Mouse (Mus musculus): ENCODE measurements around the gene Lrrk1. TPM values are rescaled to one million over a fixed set of nuclear protein-coding genes. Genes with fewer than 3 reads are reported as not detected.

Gene Lrrk1
- total RNA-seq, 2 experiments from 2014 or later = 4.0 to 5.8 TPM

DNA sequence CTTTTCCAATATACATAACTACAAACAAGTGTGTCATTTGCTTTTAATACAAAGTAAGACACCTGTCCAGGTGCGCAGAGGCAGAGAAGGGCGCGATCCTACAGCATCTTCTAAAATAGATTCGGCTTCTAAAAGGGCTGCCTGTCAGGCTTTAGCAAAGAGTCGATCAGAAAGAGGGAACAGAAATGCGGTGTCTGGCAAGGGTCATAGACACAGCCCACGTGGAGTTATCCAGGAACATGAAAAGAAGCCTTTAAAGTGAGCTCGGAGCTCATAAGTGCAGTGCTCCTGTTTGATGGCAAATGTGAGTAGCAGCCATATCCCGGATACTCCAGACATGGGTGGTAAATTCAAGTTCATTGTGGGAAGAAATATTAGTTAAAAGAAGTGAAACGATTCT, 39.6 kb downstream of the Lrrk1 start:
- intact Hi-C loops (cut with DNase I) = no loop called here
- no peak for DNase-seq (ENCODE audit: low spot score in 2 of 2)

DNA sequence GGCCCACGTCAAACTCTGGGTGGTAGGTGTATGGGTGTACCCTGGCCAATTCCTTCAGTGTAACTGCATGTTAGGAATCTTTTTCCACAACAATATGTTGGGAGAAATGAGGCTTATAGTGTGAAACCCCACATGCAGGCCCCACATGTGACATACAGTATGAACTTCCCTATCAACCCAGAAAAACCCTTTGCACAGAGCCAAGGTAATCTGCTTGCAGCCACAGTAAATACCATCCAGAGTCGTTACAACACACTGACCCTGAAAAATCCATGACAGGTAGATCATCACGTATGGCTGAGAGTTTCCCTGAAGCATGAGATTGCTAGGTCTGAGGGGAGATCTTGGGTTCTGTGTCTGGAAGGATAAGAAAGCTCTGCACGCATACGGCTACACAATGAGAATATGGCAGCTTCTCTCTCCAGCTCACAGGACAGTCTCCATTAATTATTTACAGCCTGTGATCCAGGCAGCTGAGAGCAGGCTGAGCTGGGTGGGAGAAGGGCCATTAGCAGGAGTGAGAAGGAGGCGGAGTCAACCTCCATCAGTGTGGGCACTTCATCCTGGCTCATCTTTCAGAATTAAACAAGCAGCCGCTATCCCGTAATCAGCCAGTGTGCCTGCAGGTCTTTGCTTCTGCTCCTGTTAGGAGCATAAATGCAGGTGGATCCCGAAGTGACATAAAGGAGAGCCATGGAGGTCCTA, 41.0 kb downstream of the Lrrk1 start:
- DNase-seq (ENCODE audit: low spot score in 2 of 2) = no peak
- intact Hi-C loops (cut with DNase I) = no loop called here

DNA sequence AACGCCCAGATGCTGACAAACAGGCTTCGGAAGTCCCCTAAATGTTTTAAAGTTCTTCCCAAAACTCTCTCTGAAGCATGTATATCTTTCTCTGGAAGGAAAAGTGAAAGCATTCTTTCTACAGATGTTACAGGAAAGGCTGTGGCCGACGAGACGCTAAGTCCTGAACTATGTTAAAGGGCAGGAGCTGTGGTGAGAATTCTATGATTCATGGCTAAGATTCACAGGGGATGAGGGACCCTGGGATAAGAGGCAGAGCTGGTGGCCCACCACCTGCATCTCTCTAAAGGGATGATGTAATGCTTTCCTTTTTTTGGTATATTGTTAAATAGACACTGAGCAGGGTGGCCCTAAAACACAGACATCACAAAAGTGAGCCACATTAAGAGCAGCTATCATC, 44.8 kb downstream of the Lrrk1 start:
- intact Hi-C loops (cut with DNase I) = loop anchor here (2.0 kb wide), 1 partner anchor 35 kb away; no protein-coding TSS in a partner anchor
- no peak for DNase-seq (ENCODE audit: low spot score in 2 of 2)

DNA sequence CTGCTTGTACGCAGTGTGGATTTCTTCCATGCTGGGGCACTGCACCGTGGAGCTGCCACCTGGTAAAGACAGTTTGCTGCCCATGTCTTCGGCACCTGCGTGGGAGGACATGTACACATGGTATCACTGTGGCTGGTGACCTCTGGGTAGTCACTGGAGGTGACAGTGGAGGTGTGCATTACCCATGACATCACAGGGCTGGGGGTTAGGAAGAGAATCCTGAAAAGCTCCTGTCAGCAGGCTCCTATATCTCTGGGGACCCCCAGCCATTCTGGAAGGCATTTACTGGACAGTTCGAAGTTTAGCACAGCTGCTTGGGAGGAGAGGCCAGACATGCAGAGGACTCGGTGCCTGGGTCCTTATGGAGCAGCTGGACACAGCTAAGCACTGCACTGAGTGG, 45.3 kb downstream of the Lrrk1 start:
- intact Hi-C loops (cut with DNase I) = loop anchor here (2.0 kb wide), 1 partner anchor 34 kb away; no protein-coding TSS in a partner anchor
- no peak for DNase-seq (ENCODE audit: low spot score in 2 of 2)

DNA sequence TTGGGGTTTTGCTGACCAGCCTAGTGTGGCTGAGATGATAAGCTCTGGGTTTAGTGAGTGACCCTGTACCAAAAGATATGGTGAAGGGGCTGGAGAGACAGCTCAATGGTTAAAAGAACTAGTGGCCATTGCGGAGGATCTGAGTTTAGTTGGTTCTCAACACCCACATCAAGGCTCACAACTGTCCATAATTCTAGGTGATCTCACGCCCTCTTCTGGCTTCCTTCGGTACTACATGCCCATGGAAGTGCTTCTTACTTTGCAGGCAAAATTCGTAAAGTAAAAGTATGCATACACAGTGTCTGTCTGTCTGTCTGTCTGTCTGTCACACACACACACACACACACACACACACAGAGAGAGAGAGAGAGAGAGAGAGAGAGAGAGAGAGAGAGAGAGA, 45.8 kb downstream of the Lrrk1 start:
- intact Hi-C loops (cut with DNase I) = loop anchor here (2.0 kb wide), 1 partner anchor 34 kb away; no protein-coding TSS in a partner anchor

DNA sequence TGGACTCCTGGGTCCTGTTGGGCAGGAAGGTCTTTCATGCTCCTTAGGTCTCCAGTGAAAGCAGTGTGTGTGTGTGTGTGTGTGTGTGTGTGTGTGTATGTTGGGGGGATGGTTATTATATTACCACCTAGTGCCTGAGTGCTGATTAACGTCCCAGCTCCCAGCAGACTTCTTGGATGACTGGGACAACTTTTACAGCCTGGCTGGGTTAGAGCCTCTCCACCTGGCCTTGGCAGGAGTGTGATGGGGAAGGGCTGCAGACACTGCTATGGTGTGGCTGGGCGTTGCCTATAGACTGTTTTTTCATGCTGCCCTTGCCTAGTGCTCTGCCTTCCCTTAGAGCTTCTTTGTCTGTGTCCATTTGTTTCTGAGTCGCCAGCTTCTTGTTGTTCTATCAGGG, 48.1 kb downstream of the Lrrk1 start:
- intact Hi-C loops (cut with DNase I) = no loop called here

More for the DNA sequence above, 45.8 kb downstream of the Lrrk1 start:
- DNase-seq (ENCODE audit: low spot score in 2 of 2) = peak in 1 of 2 experiments; percentile 22

DNA sequence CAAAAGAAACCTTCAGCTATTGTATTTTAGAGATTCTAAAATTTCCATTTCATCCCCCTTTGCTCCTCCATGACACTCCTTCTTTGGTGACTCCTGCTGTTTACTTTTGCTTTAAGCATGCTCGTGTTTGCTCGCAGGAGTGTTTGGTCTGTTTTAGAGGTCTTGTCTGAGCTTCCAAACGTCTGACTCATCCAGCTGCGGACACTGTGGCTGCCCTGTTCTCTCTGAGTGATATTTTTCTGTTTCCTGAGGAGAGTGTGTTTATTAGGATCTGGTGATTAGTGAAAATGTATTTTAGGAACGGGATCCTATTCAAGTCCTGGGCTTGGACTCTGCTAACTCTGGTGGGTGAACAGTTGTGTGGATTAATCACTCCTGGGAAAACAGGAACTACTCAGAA, 48.5 kb downstream of the Lrrk1 start:
- intact Hi-C loops (cut with DNase I) = no loop called here
- no peak for DNase-seq (ENCODE audit: low spot score in 2 of 2)

More for the DNA sequence above, 48.1 kb downstream of the Lrrk1 start:
- no peak for DNase-seq (ENCODE audit: low spot score in 2 of 2)

DNA sequence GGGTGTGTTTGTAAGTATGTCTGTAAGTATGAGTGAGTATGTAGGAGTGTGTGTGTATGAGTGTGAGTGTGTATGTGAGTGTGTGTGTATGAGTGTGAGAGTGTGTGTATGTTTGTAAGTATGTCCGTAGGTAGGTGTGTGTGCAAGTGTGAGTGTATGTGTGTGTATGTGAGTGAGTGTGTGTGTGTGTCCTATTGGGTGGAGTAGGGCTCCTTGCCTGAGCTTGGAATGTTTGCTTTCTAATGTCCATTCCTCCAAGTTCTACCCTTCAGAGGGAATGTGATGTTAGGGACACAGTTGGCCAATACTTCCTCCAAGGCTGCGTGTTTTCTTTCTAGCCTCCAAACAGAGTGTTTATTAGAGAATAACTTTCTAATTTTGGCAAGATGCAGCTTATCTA, 51.2 kb downstream of the Lrrk1 start:
- DNase-seq (ENCODE audit: low spot score in 2 of 2) = no peak
- intact Hi-C loops (cut with DNase I) = no loop called here

DNA sequence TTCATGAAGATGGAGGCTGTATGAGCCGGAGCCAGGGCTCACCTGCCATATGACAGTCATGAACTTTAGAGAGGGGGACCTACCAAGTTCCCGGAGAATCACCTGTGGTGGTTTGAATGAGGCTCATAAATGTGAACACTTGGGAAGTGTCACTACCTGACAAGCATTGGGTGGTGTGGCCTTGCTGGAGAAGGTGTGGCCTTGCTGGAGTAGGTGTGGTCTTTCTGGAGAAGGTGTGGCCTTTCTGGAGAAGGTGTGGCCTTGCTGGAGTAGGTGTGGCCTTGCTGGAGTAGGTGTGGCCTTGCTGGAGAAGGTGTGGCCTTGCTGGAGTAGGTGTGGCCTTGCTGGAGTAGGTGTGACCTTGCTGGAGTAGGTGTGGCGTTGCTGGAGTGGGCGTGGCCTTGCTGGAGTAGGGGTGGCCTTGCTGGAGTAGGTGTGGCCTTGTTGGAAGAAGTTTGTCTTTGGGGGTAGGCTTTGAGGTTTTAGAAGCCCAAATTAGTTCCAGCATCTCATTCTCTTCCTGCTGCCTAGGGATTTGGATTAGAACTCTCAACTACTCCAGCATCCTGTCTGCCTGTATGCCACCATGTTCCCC, 54.1 kb downstream of the Lrrk1 start:
- intact Hi-C loops (cut with DNase I) = no loop called here
- DNase-seq (ENCODE audit: low spot score in 2 of 2) = no peak

DNA sequence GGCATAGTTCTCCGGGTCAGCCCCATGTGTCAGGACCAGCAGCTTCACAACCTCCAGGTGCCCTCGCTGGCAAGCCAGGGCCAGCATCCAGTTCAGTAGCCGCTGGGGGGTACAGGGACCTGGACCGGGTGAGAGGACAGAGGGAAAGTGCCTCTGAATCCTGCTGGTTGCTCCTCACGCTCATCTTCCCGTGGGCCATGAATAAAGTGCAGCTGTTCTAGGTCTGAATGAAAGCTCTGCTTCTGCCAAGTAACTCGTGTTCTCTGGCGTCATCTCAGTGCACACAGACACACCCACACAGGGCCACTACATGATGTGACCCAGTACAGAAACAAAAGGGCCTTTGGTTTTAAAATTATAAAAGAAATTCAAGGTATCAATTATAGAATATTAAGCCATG, 55.8 kb downstream of the Lrrk1 start:
- DNase-seq (ENCODE audit: low spot score in 2 of 2) = no peak
- intact Hi-C loops (cut with DNase I) = no loop called here

DNA sequence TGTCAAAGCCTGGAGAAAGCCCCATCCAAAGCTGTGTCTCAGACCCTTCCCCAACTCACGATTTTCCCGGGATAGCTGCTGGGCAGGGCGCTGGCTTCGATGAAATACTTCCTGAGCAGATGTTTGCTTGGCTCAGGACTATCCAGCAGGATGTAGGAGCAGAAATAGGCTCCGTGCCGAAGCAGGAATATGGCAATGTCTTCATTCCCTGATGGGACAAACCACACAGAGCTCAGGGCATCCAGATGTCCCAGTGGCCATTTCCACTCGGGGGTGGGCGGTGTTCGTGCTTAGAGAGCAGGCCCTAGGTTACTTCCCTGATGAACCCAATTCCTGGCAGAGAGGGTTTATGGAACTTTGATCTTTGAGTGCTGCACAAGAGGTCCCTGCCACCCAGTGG, 57.5 kb downstream of the Lrrk1 start:
- intact Hi-C loops (cut with DNase I) = no loop called here
- DNase-seq (ENCODE audit: low spot score in 2 of 2) = no peak

DNA sequence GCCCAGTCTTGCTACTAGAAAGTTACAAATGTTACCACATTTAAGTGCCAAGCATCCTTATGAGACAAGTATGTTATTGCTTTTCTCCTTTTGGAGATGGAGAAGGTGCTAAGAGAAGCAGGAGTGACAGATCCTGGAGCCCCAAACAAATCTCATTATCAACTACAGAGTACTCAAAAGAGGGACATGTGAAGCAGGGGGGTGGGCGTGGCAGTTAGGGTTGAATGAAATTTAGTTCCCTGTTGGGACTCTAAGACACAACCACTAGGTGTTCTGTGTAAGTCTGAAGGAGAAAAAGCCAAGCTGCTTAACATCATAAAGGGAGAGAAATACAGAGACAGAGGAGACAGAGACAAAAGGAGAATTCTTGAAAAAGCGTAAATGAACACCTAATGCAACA, 60.6 kb downstream of the Lrrk1 start:
- intact Hi-C loops (cut with DNase I) = no loop called here
- DNase-seq (ENCODE audit: low spot score in 2 of 2) = no peak

DNA sequence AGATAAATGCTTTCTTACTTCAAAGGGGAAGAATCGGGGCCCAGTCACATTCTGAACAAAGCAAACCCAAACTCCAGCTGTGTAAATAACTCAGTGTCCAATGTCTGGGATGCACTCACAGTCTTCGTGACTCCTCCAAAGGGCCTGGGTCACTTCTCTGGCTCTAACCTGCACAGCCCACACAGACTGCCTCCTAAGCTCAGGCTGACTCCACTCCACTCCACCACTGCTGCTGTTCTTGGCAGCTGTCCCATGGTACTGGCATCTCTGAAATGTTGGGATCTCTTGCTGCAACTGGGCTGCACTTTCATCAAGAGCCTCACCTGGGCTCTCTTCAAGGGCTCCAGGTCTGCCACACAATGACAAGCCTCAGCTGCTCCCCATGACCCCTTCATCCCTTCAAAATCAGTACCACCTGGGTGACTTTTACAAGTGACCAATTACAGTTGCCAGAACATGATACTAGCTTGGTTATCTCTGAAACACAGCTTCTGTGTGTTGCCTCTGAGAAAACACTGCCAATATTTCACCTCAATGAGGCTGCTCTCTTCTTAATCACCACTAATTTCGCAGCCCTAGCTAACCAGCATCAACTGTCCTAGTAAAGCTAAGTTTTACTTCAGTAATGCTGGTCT, 62.6 kb downstream of the Lrrk1 start:
- intact Hi-C loops (cut with DNase I) = no loop called here
- no peak for DNase-seq (ENCODE audit: low spot score in 2 of 2)

DNA sequence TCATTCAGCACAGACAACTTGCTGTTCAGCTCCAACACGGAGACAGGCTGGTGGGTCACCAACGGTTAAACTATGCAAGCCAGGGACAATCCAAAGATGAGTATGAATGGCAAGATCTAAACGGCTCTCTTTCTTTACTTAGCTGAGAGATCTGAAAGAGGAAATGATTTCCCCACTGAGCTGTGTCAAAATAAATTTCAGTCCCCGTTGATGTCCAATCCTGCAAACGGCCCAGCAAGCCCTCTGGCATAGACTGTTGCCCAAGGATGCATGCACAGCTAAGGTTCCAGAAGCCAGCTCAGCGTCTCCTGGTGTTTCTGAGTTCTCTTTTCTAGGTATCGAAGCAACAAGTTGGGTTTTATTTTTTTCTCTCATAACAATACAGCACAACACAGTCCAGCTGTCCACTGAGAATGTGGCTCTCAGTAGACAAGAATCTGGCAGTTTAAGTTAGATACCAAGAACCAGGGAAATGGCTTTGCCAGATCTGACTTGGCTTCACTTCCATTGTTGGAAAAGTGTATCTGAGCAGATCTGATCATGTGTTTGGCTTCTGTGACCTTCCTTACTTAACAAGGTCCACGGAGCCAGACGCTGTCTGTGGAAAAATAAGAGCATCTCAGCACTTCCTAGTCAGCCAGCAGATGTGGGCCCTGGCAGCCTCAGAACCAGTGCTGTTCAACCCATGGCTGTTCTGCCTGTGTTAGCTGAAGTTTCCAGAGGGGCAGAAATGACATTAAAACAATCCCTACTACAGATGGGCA, 64.7 kb downstream of the Lrrk1 start:
- DNase-seq (ENCODE audit: low spot score in 2 of 2) = no peak
- intact Hi-C loops (cut with DNase I) = no loop called here

DNA sequence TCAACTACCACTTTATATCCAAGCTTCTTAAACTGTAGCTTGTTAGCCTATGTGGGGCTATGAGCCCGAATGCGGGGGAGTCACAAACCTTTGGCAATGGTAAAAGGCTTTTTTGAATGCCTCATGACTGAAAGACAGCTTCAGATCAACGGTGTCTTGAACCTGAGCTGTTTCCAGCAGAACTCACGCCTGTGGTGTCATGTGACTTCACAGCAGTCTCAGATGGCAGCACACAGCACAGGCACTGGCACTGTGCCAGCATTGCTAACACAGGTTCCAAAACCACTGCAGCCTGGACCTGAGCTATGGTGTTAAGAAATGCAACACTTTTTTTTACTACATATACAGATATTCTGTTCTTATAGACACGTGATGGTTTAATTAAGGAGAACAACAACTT, 67.2 kb downstream of the Lrrk1 start:
- intact Hi-C loops (cut with DNase I) = no loop called here
- DNase-seq (ENCODE audit: low spot score in 2 of 2) = no peak

DNA sequence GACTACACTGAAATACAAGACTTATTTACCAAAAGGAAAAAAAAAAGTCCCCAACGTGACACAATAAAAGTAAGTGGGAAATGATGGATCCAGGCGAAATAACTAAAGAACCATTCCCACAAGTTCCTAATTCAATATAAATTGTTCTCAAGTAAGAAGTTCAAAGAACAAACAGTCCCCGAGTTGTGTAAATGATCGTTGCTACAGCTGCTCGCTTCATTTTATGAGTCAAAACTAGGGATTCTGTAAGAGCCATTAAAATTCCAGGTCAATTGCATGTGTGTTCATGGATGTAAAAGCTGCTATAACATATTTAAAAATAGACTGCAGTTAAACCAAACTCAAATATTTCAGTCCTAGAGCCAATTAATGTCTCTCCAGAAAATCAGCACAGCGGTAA, 70.0 kb downstream of the Lrrk1 start:
- intact Hi-C loops (cut with DNase I) = no loop called here
- no peak for DNase-seq (ENCODE audit: low spot score in 2 of 2)

DNA sequence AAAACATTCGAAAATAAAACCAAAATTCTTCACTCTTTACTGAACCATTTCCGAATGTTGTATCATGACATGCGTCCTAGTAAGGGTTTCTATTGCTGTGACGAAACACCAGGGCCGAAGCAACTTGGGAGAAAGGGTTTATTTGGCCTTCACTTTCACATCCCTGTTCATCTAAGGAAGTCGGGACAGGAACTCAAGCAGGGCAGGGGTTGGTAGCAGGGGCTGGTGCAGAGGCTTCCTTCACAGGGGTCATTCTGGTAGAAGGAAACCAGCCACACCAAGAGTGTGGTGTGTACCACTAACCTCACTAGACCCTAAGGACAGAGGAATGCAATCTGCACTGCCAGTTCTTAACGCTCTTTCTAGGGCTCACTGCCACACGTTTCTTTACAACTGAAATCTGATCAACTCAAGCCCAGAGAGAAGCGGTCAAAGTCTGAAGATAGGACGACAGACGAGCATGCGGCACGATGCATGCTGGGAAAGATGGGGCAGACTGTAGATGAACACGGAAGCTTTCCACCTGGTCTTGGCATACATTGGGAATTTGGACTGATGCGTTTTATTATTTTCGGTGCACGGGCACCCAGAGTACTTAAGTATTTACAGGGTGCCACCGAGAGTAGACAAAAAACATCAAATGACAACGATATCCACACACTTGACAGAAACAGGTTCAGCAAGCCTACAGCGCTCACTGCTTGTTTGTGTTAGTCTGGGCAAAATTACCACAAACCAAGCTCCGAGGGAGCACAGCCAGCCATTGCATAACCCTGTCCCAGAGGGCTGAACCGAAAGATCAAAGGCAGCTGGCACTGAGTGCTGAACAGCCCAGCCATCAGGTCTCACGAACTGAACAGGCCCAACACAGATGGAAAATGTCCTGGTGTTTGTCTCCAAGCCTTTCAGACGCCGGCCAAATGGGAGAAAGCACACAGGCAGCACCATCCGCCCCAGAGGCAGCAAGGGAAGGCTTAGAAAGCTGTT, 77.2 kb downstream of the Lrrk1 start:
- DNase-seq (ENCODE audit: low spot score in 2 of 2) = no peak
- intact Hi-C loops (cut with DNase I) = loop anchor here (2.0 kb wide), 1 partner anchor 78 kb away; the partner anchor contains the start of gene Lrrk1

DNA sequence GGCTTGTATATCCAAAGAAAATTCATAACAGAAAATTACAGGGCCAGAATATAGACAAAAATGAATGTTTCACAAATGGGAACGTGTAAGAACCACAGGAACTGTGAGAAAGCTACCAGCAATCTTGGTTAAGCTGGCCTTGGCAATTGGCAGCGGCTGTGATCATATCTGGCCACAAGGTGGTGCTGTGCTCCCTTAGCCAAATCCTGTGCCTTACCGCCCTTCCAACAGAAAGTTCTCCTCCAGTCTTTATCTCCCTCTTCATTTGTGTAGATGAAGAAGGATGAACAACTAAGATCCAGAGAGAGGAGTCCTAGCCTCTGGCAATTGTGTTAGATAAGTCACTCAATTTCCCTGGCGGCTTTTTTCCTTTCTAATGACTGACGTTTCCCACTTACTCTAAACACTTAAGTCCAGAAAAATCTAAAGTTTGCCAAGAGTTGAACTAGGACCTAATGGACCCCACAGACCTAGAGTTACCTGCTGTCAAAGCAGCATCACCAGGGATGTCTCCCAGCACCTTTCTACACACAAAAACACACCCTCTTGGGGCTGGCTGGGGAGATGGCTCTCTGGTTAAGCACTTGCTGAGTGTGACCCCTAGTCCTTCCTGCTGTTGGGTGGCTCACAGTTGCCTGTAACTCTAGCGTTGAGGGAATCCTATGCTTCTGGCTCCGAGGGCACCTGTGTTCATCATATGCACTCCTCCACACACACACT, 78.0 kb downstream of the Lrrk1 start:
- DNase-seq (ENCODE audit: low spot score in 2 of 2) = peak; percentile 36 to 52
- intact Hi-C loops (cut with DNase I) = loop anchor here (1.0 to 2.0 kb wide), 3 partner anchors 33 to 351 kb away; partner anchors contain the start of gene Lrrk1

All from left cerebral cortex, postnatal 36 days (tissue).